Mouse (Mus musculus) lung, adult 2 months (tissue): ENCODE results near the gene Tspan3. TPM values are rescaled to one million over a fixed set of nuclear protein-coding genes. Genes with fewer than 3 reads are reported as not detected.
A peak's percentile ranks its signal among the peaks of the same experiment; 100 is the strongest.

Experiments used
- DNase-seq: peaks from one replicate; pipeline ENCODE4 v3.0.0; 2022
- H3K4me1 ChIP-seq: fragments of 200-500 bp; 2 replicates; pipeline ENCODE4 v1.6.1; 2011; ENCODE audit warnings: low read length; ENCODE audit not compliant: control insufficient read depth, insufficient read depth
- H3K4me3 ChIP-seq: fragments of 200-500 bp; replicated peaks from 2 replicates; pipeline ENCODE3; 2011; ENCODE audit warnings: low read depth, mild to moderate bottlenecking, control low read depth, low read length; ENCODE audit errors: extremely low read depth
- CTCF ChIP-seq: fragments of 200-500 bp; IDR thresholded peaks from 2 replicates; pipeline ENCODE4 v1.5.1; 2011; ENCODE audit warnings: mild to moderate bottlenecking, low read length, control low read depth; ENCODE audit not compliant: insufficient read depth
- POLR2A ChIP-seq: fragments of 200-500 bp; IDR thresholded peaks from 2 replicates; pipeline ENCODE4 v1.6.1; 2011; ENCODE audit warnings: low read depth, mild to moderate bottlenecking, control low read depth, low read length, borderline replicate concordance; ENCODE audit errors: extremely low read depth
- WGBS: fragments of 180-500 bp; shearing (Covaris S2); methylation state at CpG from one replicate; pipeline ENCODE4 v1.1.7; 2018; 5-methylcytosine and 5-hydroxymethylcytosine counted together
- polyA plus RNA-seq: library from polyadenylated mRNA; depleted of rRNA; stranded (reverse); fragments of >200 nt; gene quantifications from 2 replicates; pipeline ENCODE4 v1.2.3, GENCODE M21; 2012

Tspan3 gene
- polyA plus RNA-seq, 1 experiment = 109 TPM

DNA sequence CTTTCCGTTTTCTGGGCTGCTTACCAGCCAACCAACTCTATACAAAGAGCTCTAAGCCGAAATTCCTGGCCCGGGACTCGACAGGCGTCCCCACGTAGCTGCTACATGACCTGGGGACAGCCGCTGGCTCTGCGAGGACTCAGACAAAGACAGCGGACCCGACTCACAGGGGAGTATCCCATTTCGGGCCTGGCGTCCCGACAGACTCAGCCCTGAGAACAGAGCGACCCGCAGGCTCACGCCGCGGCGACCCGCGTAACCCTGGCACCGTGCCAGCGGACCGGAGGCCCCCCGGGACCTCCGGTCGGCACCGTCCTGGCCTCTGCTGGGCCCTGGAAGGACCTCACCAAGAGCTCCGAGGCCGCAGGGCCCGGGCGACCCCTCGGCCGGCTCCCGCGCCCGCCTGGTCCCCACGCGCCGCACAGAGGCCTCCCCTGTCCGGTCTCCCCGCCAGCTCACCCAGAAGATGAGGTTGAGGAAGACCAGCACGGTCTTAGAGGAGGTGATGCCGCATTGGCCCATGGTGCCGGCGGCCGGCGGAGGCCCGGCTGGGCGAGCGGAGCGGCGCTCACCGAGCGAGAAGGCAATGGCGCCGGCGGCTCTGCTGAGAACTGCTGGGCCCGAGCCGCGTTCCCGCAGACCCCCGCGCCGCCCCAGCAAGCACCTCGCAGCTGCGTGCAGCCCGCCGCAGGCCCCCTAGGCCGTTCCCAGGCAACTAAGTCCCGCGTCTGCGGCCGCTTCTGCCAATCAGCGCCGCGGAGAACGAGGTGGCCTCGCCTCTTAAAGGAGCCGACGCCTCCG is 4.7 kb downstream of the Tspan3 start:
- Histone ChIP-seq H3K4me3 (peak overlapping the region; percentile 64), H3K4me1 (no peaks in the 10 kb centered on the region; the same call in 1 of the 2 replicates)
- under 1% methylated on average over 82 of the region's 82 CpGs for WGBS
- no peak for TF ChIP-seq CTCF
- peak; percentile 29; the same call in 1 of the 2 replicates for TF ChIP-seq POLR2A
- DNase-seq = peak; percentile 83

DNA sequence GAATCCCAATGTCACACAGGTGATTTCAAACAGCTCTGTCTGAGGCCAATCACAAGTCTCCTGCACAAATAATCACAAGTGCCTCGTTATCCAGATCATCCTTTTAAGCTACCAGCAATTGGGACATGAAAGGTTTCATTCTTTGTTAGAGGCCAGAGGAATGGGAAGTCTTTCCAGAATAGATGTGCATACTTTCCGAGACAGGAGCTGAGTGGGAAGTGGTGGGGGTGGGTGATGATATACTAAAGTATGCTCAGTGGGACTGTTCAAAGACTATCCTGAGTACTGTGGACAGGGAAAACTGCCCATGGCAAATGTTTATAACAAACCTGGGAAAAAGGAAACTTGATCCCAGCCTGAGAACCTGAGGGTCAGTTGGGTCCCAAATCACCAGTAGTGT is 5.8 kb downstream of the Tspan3 start:
- TF ChIP-seq CTCF = no peak
- TF ChIP-seq POLR2A = no peak
- WGBS = 46% methylated on average over 2 of the region's 2 CpGs
- H3K4me3 ChIP-seq = no peak overlapping the region

DNA sequence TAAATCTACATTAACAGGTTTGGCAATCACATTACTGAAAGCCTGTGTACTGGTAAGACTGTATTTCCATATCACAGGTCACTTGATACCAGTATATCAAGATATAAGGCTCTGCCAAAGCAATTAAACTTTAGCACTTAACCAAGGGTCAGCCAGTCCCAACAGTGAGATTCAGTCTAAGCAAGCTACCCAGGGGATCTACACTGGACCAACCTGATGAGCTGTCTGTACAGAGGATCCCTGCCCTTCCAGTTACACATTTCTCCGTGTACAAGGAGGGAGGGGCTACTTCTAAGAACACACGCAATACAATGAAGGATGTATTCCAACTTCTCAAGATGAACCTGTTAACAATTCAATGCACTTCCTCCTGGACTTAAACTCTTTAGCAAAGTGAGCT is 7.2 kb downstream of the Tspan3 start:
- no peak for DNase-seq
- 37% methylated on average over 2 of the region's 2 CpGs for WGBS

More for the DNA sequence above, 5.8 kb downstream of the Tspan3 start:
- no peak for DNase-seq
- no peaks in the 10 kb centered on the region; the same call in 1 of the 2 replicates for H3K4me1 ChIP-seq

DNA sequence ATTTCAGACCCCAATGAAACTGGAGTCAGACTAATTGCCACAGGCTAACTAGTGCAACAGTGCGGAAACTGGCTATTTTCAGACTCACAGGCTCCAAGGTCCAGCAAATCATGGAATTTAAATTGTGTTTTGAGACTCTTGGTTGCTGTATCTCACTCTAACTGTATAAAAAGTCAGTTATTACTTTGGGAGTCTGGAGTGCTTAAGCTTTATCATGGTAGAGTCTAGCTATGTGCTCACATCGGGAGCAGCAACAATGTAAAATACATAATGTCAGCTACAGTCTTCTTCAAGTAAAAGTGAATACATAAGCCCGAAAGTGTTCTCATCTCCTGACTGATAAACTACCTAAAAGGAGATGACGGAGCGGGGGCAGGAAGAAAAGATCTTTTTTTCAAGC is 10.7 kb downstream of the Tspan3 start:
- TF ChIP-seq CTCF (no peak), POLR2A (no peak)
- 92% methylated on average over 5 of the region's 5 CpGs for WGBS
- no peak overlapping the region for H3K4me3 ChIP-seq
- H3K4me1 ChIP-seq = peaks cover 6% of the 10 kb centered on the region
- no peak for DNase-seq

More for the DNA sequence above, 7.2 kb downstream of the Tspan3 start:
- no peaks in the 10 kb centered on the region; the same call in 1 of the 2 replicates for H3K4me1 ChIP-seq
- no peak for TF ChIP-seq POLR2A
- no peak for TF ChIP-seq CTCF
- no peak overlapping the region for H3K4me3 ChIP-seq

DNA sequence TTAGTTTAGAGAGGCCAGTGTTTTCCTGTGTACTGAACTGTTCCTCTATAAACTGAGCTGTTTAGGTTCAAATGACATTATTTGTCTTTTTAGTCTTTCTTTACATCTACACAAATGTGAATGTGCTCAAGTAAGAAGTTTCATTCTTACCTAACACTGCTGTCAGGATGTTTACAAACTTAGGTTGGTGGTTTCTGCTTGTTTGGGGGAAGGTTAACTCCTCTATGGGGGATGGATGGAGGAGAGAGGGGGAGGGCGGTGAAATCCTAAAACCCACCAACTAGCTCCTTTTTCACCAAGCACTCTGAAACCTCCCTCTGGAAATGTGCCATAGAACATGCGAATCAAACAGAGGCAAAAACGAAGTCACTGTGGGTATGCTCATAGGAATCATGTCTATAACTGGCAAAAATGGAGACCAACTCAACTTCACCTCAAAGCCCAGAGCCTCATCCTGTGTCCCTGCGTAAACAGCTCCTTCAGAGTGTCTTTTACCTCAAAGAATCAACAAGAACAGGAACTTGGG is 12.7 kb downstream of the Tspan3 start:
- TF ChIP-seq CTCF (no peak), POLR2A (no peak)
- Histone ChIP-seq H3K4me1 (peaks cover 6% of the 10 kb centered on the region), H3K4me3 (no peak overlapping the region)
- DNase-seq = no peak
- WGBS = 58% methylated on average over 4 of the region's 4 CpGs

DNA sequence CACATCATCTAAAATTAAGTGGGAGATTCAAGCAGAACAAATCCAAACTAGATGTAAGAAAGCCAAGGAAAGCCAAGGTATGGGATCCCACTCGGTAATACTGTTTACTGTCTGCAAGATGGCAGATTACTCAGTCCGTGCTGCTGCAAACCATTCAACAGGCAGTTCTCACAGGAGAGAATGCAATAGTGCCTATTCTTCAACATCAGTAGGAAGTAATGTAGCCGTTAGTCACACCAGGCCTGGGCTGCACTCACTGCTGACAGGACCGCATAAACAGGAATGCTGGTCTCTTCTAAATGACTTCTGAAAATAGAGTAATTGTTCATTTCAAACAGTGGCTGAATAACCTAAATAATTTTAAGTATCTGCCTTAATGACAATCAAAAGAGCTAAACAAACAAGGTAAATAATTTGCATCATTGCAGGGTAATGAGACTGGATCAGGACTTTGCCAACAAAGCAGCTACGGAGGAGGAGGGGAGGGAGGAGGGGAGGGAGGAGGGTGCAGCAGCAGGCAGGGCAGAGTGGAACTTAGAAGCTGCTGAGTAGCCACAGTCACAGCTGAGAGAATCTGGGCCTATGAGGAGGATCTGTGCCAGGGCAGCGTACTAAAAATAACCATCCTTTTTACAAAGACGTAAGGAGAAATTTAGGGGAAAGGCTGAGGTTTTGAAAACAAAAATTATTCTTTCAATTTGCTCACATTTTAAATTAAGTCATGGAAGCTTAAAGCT is 13.4 kb downstream of the Tspan3 start:
- no peak for DNase-seq
- no peak overlapping the region for H3K4me3 ChIP-seq
- TF ChIP-seq POLR2A (no peak), CTCF (no peak)
- 30% methylated on average over 7 of the region's 7 CpGs for WGBS
- peaks cover 6% of the 10 kb centered on the region for H3K4me1 ChIP-seq

DNA sequence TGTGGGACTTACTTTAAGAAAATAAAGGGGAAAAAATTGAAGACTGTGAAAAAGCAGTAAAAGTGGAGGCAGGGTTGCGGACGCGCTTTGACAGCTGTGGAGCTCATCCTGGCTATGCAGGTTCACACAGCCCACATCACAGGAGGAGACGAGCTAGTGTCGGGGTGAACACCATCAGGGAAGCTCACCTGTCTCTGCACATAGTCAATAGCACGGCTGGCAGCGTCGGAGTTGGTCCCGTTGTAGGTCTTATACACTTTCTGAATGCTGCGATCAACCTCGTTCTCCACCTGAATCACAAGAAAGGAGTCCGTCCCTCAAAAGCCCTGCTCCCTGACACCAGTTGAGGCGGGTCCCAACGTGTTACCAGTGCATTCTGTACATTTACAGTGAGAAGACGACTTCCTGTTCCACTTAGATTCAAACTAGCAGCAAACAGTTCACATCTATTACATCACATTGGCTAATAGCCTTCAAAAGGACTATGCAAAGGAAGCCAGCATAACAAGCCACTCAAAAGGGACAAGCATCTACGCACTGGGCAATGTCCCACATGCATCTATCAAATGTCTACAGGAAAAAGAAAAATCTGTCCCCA is 18.9 kb downstream of the Tspan3 start:
- no peak overlapping the region for H3K4me3 ChIP-seq
- TF ChIP-seq POLR2A (no peak), CTCF (no peak)
- WGBS = 88% methylated on average over 16 of the region's 16 CpGs
- no peak for DNase-seq
- no peaks in the 10 kb centered on the region for H3K4me1 ChIP-seq

DNA sequence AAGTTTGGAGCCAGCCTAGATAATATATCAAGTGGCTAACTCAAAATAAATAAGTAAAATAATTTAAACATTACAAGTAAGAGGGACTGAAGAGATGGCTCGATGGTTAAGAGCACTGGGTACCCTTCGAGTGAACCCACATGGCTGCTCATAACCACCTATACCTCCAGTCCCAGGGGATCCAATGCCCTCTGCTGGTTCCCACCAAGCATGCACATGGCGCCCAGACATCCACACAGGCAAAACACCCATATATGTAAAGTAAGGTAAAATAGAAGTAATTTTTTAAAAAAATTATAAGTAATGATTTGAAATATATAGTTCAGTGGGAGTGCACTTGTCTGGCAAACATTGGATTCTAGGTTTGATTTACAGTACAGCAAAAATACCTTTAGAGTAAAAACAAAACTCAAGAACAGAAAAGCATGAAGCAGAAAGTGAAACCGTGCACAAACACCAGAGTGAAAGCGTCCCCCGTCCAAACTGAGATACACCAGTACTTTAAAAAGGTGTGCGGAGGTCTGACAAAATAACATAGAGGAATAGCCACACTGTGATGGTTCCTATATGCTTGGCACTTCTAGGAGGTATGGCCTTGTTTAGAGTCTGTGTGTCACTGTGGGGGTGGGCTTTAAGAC is 20.8 kb downstream of the Tspan3 start:
- DNase-seq = no peak
- WGBS = 85% methylated on average over 7 of the region's 7 CpGs
- TF ChIP-seq CTCF (peak; percentile 13; the same call in 1 of the 2 replicates), POLR2A (no peak)
- H3K4me3 ChIP-seq = no peak overlapping the region
- no peaks in the 10 kb centered on the region for H3K4me1 ChIP-seq

DNA sequence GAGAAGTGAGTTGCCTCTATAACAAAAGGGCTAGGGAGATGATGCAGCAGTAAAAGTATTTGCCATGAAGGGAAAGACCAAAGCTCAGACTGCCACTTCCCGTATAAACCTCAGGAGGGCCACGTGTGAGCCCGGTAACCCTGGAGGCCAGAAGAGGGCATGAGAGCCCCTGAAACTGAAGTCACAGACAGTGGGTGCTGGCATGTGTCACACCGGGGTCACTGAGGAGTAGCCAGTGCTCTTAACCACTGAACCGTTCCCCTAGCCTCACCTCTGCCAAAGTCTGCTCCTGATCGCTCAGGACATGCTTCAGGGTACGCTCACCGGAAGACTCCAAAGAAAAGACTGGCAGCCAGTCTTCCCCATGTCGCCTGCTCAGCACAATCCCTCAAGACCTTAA is 23.5 kb downstream of the Tspan3 start:
- no peak for TF ChIP-seq POLR2A
- no peak for TF ChIP-seq CTCF
- Histone ChIP-seq H3K4me1 (no peaks in the 10 kb centered on the region), H3K4me3 (no peak overlapping the region)
- 84% methylated on average over 9 of the region's 9 CpGs for WGBS
- DNase-seq = no peak
